Mouse (Mus musculus) frontal cortex, postnatal 36 days (tissue): Measurements from ENCODE around the gene Ice2.

Experiments used
- DNase-seq, 2 experiments: peaks; one replicate each; pipeline ENCODE4 v3.0.0; 2022; ENCODE audit warnings: low spot score in 2 of 2

Ice2 gene

GRCm38 (mm10) chr9:69397760-69398452 lies at the start of gene Ice2:
TSS of gene Ice2 (plus strand) at chr9:69397906.
- peak; percentile 72 to 77 for DNase-seq

- no peak for DNase-seq
Observed at GRCm38 (mm10) chr9:69349537-69349936, 48.2 kb upstream of the Ice2 start.

GRCm38 (mm10) chr9:69354228-69354627 lies 43.5 kb upstream of the Ice2 start:
- DNase-seq: no peak

- DNase-seq: peak; percentile 40 to 80
Observed at GRCm38 (mm10) chr9:69357834-69358233, 39.9 kb upstream of the Ice2 start.

GRCm38 (mm10) chr9:69358797-69359196 lies 38.9 kb upstream of the Ice2 start:
- no peak for DNase-seq

- no peak for DNase-seq
Observed at GRCm38 (mm10) chr9:69361951-69362445, 35.7 kb upstream of the Ice2 start.

- DNase-seq: no peak
Observed at GRCm38 (mm10) chr9:69362766-69363165, 34.9 kb upstream of the Ice2 start.

- no peak for DNase-seq
Observed at GRCm38 (mm10) chr9:69364117-69364516, 33.6 kb upstream of the Ice2 start.

- DNase-seq: no peak
Observed at GRCm38 (mm10) chr9:69367055-69367454, 30.7 kb upstream of the Ice2 start.

- peak; percentile 66 to 76 for DNase-seq
Observed at GRCm38 (mm10) chr9:69368071-69368470, 29.6 kb upstream of the Ice2 start.

GRCm38 (mm10) chr9:69371046-69371724 lies 26.5 kb upstream of the Ice2 start:
- no peak for DNase-seq

GRCm38 (mm10) chr9:69372871-69373270 lies 24.8 kb upstream of the Ice2 start:
- peak; percentile 20 to 38 for DNase-seq

- DNase-seq: no peak
Observed at GRCm38 (mm10) chr9:69376982-69377653, 20.6 kb upstream of the Ice2 start.

- DNase-seq: no peak
Observed at GRCm38 (mm10) chr9:69377654-69378045, 20.1 kb upstream of the Ice2 start.

GRCm38 (mm10) chr9:69380546-69380945 lies 17.2 kb upstream of the Ice2 start:
- no peak for DNase-seq

- no peak for DNase-seq
Observed at GRCm38 (mm10) chr9:69381741-69382140, 16.0 kb upstream of the Ice2 start.

- no peak for DNase-seq
Observed at GRCm38 (mm10) chr9:69384475-69384874, 13.2 kb upstream of the Ice2 start.

- DNase-seq: no peak
Observed at GRCm38 (mm10) chr9:69384905-69385304, 12.8 kb upstream of the Ice2 start.

- DNase-seq: no peak
Observed at GRCm38 (mm10) chr9:69387296-69387695, 10.4 kb upstream of the Ice2 start.

- DNase-seq: no peak
Observed at GRCm38 (mm10) chr9:69390631-69391030, 7.1 kb upstream of the Ice2 start.

GRCm38 (mm10) chr9:69394234-69394633 lies 3.5 kb upstream of the Ice2 start:
- DNase-seq: no peak

- no peak for DNase-seq
Observed at GRCm38 (mm10) chr9:69397432-69397759, 310 bp upstream of the Ice2 start.

- no peak for DNase-seq
Observed at GRCm38 (mm10) chr9:69398453-69398850, 746 bp downstream of the Ice2 start.
